Mouse (Mus musculus) adrenal gland, postnatal 25 days (tissue): Measurements from ENCODE around the gene 2010111I01Rik. TPM values are rescaled to one million over a fixed set of nuclear protein-coding genes. Genes with fewer than 3 reads are reported as not detected.
A peak's percentile ranks its signal among the peaks of the same experiment; 100 is the strongest.

Experiments
- DNase-seq: peaks from one replicate; pipeline ENCODE4 v3.0.0; 2021; ENCODE audit warnings: mixed read lengths
- total RNA-seq: library from RNA; stranded (reverse); gene quantifications from 2 replicates; pipeline ENCODE4 v1.2.3, GENCODE M21; 2021

The 2010111I01Rik gene
- total RNA-seq, 1 experiment from 2014 or later: 153 TPM

DNA sequence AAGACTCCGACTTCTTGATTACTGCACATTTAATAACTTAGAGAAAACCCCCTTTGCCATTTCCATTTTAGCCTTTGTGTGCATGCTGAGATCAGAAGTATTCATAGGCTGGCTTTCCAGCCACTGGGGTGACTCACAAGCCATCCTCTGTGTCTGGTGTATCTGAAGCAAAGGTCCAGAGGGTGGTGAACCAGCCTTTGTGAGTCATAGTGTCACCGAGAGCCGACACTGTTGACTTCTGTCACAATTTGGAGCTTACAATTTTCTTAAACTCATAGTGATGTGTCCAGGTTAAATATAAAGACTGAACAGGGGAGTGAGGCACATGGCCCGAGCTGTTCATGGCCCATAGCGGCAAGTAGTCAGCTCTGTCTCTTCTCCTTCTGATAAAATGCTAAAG, 278.9 kb downstream of the 2010111I01Rik start:
- DNase-seq: no peak

GRCm38 (mm10) chr13:63244425-63244824, 279.7 kb downstream of the 2010111I01Rik start:
- no peak for DNase-seq

DNA sequence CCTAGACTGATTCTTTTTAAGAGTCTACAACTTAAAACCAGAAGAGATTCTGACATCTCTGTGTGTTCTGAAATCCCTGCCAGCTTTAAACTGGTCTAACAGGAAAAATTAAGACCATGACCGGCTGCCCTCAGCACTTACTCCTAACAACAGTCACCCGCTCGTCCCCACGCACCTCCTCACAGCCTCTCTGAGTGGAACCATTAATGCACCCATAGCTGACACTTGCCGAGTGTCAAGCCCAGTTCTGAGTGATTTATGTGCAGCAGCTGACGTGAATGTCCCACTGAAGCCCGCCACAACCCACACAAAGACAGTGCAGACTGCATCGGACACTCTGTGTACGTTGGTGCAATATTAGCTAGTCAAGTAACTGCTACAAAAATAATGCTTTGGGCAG, 280.5 kb downstream of the 2010111I01Rik start:
- DNase-seq: no peak

DNA sequence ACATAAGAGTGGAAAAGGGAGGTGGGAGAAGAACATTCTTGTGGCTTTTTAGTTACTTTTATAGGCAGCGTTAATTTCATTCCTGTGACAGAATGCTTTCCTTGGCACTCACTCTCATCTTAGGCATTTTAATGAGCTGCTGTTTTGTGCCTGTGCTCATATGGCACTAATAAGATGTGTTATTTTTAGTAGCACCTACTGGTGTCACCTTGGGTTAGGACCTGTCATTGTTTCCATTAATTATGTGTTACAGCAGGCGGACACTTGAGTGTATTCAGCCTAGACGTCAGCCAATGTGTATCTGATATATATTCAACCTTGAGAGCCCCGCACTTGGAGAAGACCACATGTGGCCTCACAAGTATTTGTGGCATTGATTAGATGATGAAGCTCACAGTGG, 281.1 kb downstream of the 2010111I01Rik start:
- DNase-seq: no peak

GRCm38 (mm10) chr13:63246332-63246940, 281.7 kb downstream of the 2010111I01Rik start:
- DNase-seq: no peak

DNA sequence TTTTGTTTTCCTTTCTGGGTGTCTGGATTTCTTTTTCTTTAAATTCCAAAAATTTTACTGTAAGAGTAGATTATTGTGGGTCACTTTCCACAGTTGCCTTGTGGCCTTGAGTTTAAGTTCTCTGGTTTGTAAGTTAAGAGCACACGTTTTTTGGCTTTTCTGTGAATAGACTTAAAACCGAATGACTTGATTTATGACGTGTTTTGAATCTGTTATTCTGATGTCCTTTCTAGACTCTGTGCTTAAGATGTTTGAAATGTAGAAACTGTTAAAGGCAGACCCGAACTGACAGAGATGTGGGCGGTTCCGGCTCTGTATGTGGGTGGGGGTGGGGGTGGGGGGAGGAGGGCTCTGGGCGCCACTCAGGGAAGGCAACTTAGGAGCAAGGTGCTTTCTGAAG, 282.3 kb downstream of the 2010111I01Rik start:
- DNase-seq: no peak

DNA sequence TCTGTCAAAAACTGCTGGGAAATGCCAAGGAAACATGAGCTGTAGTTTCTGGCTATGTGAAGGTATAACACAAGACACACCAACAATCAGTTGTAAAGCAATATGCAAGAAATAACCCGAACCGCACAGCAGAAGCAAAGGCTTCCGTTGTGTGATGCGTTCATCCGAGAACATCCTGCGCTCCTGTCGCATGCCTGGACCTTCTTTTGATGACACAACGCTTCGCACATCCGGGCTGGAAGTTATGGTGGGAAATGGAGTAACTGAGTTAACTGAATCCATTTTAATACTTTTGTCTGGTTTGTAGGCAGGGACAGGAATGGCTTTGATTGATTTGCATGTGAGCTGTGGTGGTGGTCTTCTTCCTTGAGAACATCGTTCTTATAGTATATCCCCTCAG, 282.9 kb downstream of the 2010111I01Rik start:
- DNase-seq: no peak

GRCm38 (mm10) chr13:63248318-63248717, 283.6 kb downstream of the 2010111I01Rik start:
- DNase-seq: no peak

DNA sequence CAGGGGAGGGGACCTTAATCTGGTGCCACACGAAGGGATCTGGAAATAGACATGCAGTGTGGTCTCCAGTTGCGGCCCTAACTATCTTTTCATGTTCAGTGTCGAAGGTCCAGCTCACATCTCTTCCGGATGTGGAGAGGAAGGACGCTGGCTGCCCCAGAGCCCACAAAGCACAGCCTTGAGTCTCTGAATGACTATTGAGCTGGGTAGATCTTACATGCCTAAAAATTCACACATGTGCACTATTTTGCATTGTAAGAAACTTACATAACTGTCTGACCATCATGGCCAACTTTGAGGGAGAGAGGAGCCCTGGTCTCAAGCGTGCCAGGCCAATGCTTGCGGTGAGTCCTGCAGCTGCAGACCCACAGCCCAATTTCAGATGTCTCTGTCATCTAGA, 284.5 kb downstream of the 2010111I01Rik start:
- DNase-seq: no peak

GRCm38 (mm10) chr13:63249741-63250431, 285.2 kb downstream of the 2010111I01Rik start:
- no peak for DNase-seq

- no peak for DNase-seq
These were observed 285.8 kb downstream of the 2010111I01Rik start for GRCm38 (mm10) chr13:63250441-63250980.

DNA sequence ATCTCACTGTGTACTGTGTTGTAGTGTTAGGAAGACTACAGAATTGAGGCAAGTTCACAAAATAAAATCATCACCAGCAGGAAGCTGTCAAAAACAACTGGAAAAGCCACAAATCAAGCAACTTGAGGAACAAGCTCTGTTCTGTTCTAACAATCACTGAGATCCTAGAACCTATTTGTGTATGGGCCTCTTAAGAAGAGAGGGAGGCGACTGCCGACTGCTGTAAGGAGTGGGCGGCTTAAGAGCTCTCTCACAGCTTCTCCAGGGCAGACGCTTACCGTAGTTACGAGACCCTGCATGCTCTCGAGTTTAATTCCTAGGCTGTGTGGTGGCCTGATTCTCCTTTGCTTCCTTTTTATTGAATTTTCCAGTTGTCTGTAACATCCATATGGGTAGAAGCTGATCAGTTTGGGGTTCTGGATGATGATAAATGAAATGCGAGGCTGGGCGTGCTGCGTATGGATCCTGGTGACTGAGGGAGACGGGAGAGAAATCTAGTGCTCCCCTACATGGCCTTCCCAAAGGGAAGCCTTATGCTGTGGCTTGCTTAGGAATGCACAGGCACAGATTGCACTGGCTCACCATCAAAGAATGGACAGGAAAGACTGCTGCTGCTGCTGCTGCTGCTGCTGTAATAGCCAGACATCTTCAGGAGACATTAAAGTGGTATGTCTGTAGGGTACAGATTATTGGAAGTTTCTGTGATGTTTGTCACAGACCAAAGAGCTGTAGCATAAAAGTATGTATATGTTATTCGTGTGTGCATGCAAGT, 286.6 kb downstream of the 2010111I01Rik start:
- DNase-seq: no peak

- DNase-seq: no peak
These were observed 287.8 kb downstream of the 2010111I01Rik start for GRCm38 (mm10) chr13:63252295-63253010.

- no peak for DNase-seq
These were observed 288.5 kb downstream of the 2010111I01Rik start for GRCm38 (mm10) chr13:63253147-63253546.

GRCm38 (mm10) chr13:63253886-63254636, 289.4 kb downstream of the 2010111I01Rik start:
- no peak for DNase-seq

DNA sequence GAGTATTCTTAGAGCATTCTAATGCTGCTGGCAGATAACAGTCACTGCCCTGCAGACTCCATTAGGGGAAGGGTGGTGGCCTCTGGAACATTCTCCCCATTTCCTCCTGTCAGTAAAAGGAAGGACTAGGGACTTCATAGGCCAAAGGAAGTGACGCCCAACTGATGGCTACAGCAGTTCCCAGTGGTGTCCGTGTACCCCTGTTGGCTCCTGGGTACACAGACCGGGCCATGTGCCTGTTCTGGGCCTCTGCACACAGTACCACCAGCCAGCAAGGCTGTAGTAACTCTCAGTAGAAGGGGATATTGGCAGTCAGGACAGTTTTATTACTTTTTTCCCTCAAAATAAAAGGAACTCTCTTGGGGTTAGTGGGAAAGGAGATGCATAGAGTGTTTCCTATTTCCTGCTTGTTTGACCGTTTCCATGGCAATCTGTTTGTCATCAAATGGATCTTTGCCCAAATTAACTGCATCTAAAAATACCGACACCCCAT, 290.9 kb downstream of the 2010111I01Rik start:
- DNase-seq: no peak

DNA sequence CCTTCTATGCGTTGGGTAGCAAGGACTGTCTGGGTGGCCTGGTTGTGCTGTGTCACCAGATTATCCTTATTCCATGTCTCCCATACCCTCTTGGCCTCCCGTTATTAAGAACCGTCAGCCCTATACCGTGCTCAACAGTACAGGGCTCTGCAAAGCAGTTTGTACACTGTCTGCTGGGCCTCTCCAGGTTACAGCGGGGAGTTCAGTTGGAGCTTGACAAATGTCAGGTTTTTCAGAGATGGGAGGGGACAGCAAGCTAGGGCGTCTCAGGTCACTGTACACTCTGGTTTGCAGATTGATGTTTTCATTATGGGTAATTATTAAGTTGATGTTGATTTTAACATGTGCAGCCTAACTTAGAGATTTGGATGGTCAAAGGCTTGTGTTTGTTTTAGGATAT, 291.5 kb downstream of the 2010111I01Rik start:
- DNase-seq: no peak

GRCm38 (mm10) chr13:63256807-63257206, 292.1 kb downstream of the 2010111I01Rik start:
- no peak for DNase-seq

GRCm38 (mm10) chr13:63258167-63258582, 293.5 kb downstream of the 2010111I01Rik start:
- peak; percentile 43 for DNase-seq

- no peak for DNase-seq
These were observed 294.0 kb downstream of the 2010111I01Rik start for GRCm38 (mm10) chr13:63258671-63259070.

DNA sequence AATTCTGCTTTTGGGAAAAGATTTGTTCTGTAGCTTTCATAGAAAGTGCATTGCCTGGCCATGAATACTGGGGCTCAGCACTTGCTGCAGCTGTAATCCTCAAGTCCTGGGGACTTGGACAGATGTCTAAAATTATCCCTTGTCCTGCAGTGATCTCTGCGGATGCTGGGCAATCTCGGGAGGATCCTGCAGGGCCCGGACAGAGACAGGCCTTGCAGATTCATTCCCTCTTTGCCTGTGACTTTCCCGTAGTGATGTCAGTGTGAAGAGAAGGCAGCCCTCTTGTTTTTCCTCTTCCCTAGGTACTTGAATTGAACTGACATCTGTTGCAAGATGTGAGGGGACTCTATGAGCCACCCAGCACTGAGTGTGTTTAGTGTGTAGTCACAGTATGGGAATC, 295.4 kb downstream of the 2010111I01Rik start:
- no peak for DNase-seq
